Mouse (Mus musculus) bone marrow macrophage, adult 2 months (primary cell): ENCODE measurements at regions not wholly inside any gene's neighbourhood (a gene's known extent, or its start where the extent isn't known, plus 50 kb on each side); places are given as distances from the start of the nearest gene placed in this dataset.

Source experiments
- CTCF ChIP-seq: IDR thresholded peaks from 2 replicates; pipeline ENCODE4 v1.5.1; 2012; ENCODE audit warnings: low read depth, mild to moderate bottlenecking, low read length, moderate library complexity
- POLR2A ChIP-seq: IDR thresholded peaks from 2 replicates; pipeline ENCODE4 v1.6.1; 2012; ENCODE audit warnings: mild to moderate bottlenecking, low read depth, low read length, borderline replicate concordance

DNA sequence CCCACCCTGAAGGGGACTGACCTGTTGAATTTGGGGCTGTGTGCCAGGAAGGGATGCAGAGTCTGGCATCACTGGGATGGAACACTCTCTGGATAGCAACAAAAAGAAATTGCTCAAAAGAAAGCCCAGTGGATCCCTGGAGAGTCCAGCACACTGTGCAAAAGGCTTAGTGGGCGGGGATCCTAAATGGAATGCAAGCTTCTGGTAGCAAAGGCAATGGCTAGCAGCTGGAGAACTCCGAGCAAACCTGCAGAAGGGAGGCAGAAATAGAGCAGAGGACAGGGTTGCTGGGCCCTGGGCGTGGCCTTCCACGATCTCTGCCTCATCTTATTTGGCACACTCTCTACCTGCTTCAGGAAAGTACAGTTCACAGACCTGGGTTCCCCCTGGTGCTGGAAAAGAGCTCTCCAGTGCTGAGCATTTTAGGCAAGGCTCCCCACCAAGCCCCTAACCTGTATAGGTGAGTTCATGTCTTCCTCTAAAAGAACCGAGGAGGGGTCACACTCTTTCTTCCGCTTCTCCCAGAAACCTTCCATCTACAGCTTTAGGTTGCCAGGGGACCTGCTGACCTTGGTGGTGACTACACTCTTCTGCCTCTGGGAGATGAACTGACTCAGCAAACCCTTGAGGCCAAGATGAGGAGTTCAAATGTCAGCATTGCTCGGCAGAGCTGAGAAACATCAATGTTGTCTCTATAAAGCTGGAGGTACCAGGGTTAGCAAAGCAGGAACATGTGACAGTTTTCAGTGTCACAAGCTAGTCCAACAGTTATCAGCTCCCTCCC lies 112.6 kb upstream of the Slc44a1 start:
- TF ChIP-seq CTCF (no peak), POLR2A (no peak)
